Mouse (Mus musculus): ENCODE measurements around the gene Prune2.

GRCm38 (mm10) chr19:17144205-17144604 is 188.3 kb downstream of the Prune2 start:
- no peak for TF ChIP-seq EP300 (IDR thresholded peaks at IDR 0.05; ENCODE audit: insufficient read depth, low read depth, low read length)
- TF ChIP-seq CTCF (IDR thresholded peaks at IDR 0.05; ENCODE audit: low read depth, low read length), result no peak
- TF ChIP-seq POLR2A (IDR thresholded peaks at IDR 0.05; ENCODE audit: insufficient read depth, low read length), result no peak
